Mouse (Mus musculus) left cerebral cortex, adult 11 months (tissue): ENCODE results near the gene Gdpd1.

ENCODE experiments used
- DNase-seq: peaks from one replicate; pipeline ENCODE4 v3.0.0; 2022; ENCODE audit warnings: low spot score

The Gdpd1 gene

DNA sequence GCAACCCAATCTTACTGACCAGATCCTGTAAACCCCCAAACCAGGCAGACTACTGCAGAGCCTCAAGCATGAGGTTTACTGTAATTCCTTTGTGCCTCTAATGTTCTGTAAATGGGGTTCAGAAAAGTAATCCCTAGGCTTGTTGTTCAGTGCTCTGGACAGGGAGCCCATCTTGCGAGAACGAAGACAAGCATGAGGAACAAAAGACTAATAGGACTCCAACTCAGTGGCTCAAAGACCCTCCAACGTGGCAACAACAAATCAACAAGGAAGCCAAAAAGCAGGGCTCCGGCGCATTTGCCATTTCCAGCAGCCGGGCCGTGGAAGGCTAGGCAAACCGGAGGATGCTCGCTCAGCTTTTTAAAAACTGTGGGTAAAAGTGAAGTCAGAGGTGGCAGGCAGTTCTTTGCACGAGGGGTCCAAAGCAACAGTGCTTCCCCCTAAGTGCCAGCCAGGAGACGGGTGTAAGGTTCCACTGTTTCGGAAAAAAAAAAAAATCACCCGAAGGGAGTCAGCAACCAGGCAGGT is 81.3 kb downstream of the Gdpd1 start:
- DNase-seq: no peak

DNA sequence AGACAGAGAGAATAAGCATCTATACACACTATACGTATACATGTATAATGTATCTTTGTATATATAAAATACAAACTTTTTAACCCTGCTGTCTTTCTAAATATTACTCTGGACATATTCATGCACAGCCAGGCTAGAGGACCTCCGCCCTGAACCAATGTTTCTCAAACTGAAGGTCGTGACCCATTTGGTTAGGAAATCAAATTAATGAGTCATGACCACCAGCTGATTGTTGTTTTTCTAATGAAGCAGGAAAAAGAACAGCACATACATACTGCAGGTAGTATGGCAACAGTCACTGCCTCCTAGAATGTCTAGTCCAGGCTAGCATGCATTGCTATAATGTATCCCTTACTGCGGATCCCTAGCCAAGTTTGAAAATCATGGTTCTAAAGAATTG is 82.6 kb downstream of the Gdpd1 start:
- no peak for DNase-seq

DNA sequence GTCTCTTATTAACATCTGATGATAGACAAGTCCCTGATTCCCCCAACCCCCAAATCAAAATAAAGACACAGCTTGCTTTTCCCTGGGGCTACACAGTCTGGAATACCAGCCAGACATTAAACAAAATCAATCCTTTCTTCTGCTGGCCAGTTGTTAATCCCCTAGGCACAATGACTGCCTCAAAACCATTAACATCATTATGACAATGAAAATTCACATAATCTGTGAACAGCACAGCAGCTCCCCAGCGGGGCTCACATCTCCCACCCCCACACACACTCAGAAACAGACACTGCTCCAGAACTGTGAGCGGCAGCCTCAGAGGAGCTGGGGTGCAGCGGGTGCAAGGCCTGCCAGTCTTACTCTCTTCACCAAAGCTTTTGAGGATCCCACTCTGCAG is 83.6 kb downstream of the Gdpd1 start:
- DNase-seq: no peak

DNA sequence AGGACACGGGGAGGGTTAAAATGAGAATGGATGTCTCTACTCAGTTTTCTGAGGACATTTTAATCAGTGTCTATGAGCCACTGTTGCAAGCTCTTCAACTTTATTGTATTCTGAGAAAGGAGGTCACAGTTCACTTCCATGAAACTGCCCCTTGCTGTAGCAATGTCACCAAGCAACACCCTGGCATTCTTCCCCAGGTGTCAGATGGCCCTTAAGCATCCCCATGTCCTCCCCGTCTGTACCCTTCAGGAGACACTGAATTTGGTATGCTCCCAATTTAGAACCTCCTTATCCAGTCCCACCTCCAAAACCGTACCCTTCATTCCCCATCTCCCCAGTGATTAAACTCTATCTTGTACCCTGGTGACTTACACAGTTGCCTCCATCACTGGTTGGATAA is 88.9 kb downstream of the Gdpd1 start:
- no peak for DNase-seq
